Mouse (Mus musculus) erythroblast, adult 5-6 weeks (primary cell): ENCODE results near the gene Sit1. TPM values are rescaled to one million over a fixed set of nuclear protein-coding genes. Genes with fewer than 3 reads are reported as not detected.

Source experiments
- total RNA-seq, 2 experiments: library from RNA; stranded (forward) in 1 of 2; stranded (reverse) in 1 of 2; fragments of 150-400 nt in 1 of 2; fragments of 200-764, 138-1000 nt in 1 of 2; gene quantifications; 2 replicates each; pipeline versions ENCODE4 v1.2.3 to v1.2.4; 2015 to 2017; ENCODE audit warnings: low replicate concordance in 2 of 2

The Sit1 gene
- total RNA-seq, 2 experiments from 2014 or later = not detected

Other genes with a start within 250 kb of the Sit1 start
- not detected in 2 replicates for gene Atp8b5, start 216.6 kb downstream of the Sit1 start, total RNA-seq (2015; ENCODE audit: low replicate concordance)
- 2.0 TPM in 1 of 2 replicates, not detected in the other for gene Atp8b5, start 216.6 kb downstream of the Sit1 start, total RNA-seq (2017; ENCODE audit: low replicate concordance)
- 0.63 TPM in 1 of 2 replicates, not detected in the other for gene Rusc2, start 101.8 kb downstream of the Sit1 start, total RNA-seq (2015; ENCODE audit: low replicate concordance)
- gene Rusc2, start 101.8 kb downstream of the Sit1 start, total RNA-seq (2017; ENCODE audit: low replicate concordance) = 0.17 TPM in 1 of 2 replicates, not detected in the other
- not detected in 2 replicates for gene Fam166b, start 54.6 kb downstream of the Sit1 start, total RNA-seq (2015; ENCODE audit: low replicate concordance)
- gene Fam166b, start 54.6 kb downstream of the Sit1 start, total RNA-seq (2017; ENCODE audit: low replicate concordance) = not detected in 2 replicates
- 1.7 and 2.3 TPM in 2 replicates for gene Tesk1, start 41.8 kb downstream of the Sit1 start, total RNA-seq (2015; ENCODE audit: low replicate concordance)
- 0.98 and 1.5 TPM in 2 replicates for gene Tesk1, start 41.8 kb downstream of the Sit1 start, total RNA-seq (2017; ENCODE audit: low replicate concordance)
- gene Cd72, start 29.1 kb downstream of the Sit1 start, total RNA-seq (2015; ENCODE audit: low replicate concordance) = 2.1 and 2.3 TPM in 2 replicates
- 0.43 and 7.9 TPM in 2 replicates for gene Cd72, start 29.1 kb downstream of the Sit1 start, total RNA-seq (2017; ENCODE audit: low replicate concordance)
- gene Ccdc107, start 9.2 kb upstream of the Sit1 start, total RNA-seq (2015; ENCODE audit: low replicate concordance) = 4.6 and 17.1 TPM in 2 replicates
- 5.2 and 36.1 TPM in 2 replicates for gene Ccdc107, start 9.2 kb upstream of the Sit1 start, total RNA-seq (2017; ENCODE audit: low replicate concordance)
- gene Arhgef39, start 16.0 kb upstream of the Sit1 start, total RNA-seq (2015; ENCODE audit: low replicate concordance) = 22.4 and 40.9 TPM in 2 replicates
- gene Arhgef39, start 16.0 kb upstream of the Sit1 start, total RNA-seq (2017; ENCODE audit: low replicate concordance) = 18.0 and 29.2 TPM in 2 replicates
- gene Car9, start 23.2 kb upstream of the Sit1 start, total RNA-seq (2015; ENCODE audit: low replicate concordance) = 0.63 TPM in 1 of 2 replicates, not detected in the other
- gene Car9, start 23.2 kb upstream of the Sit1 start, total RNA-seq (2017; ENCODE audit: low replicate concordance) = 0.56 and 0.77 TPM in 2 replicates
- gene Tpm2, start 40.0 kb upstream of the Sit1 start, total RNA-seq (2015; ENCODE audit: low replicate concordance) = not detected in 2 replicates
- gene Tpm2, start 40.0 kb upstream of the Sit1 start, total RNA-seq (2017; ENCODE audit: low replicate concordance) = 3.3 and 4.9 TPM in 2 replicates
- gene Creb3, start 78.6 kb upstream of the Sit1 start, total RNA-seq (2015; ENCODE audit: low replicate concordance) = 1.7 and 6.7 TPM in 2 replicates
- 35.8 and 52.6 TPM in 2 replicates for gene Creb3, start 78.6 kb upstream of the Sit1 start, total RNA-seq (2017; ENCODE audit: low replicate concordance)
- gene Tln1, start 79.0 kb upstream of the Sit1 start, total RNA-seq (2015; ENCODE audit: low replicate concordance) = 47.8 and 86.3 TPM in 2 replicates
- gene Tln1, start 79.0 kb upstream of the Sit1 start, total RNA-seq (2017; ENCODE audit: low replicate concordance) = 197 and 262 TPM in 2 replicates
- gene Rgp1, start 95.0 kb upstream of the Sit1 start, total RNA-seq (2015; ENCODE audit: low replicate concordance) = 8.6 and 10.6 TPM in 2 replicates
- gene Rgp1, start 95.0 kb upstream of the Sit1 start, total RNA-seq (2017; ENCODE audit: low replicate concordance) = 5.7 and 8.9 TPM in 2 replicates
- 4.2 and 7.3 TPM in 2 replicates for gene Gba2, start 95.1 kb upstream of the Sit1 start, total RNA-seq (2015; ENCODE audit: low replicate concordance)
- 7.4 and 12.0 TPM in 2 replicates for gene Gba2, start 95.1 kb upstream of the Sit1 start, total RNA-seq (2017; ENCODE audit: low replicate concordance)
- not detected in 2 replicates for gene Msmp, start 100.8 kb upstream of the Sit1 start, total RNA-seq (2015; ENCODE audit: low replicate concordance)
- not detected in 2 replicates for gene Msmp, start 100.8 kb upstream of the Sit1 start, total RNA-seq (2017; ENCODE audit: low replicate concordance)
- not detected in 2 replicates for gene Npr2, start 148.2 kb upstream of the Sit1 start, total RNA-seq (2015; ENCODE audit: low replicate concordance)
- gene Npr2, start 148.2 kb upstream of the Sit1 start, total RNA-seq (2017; ENCODE audit: low replicate concordance) = 1.9 TPM in 1 of 2 replicates, not detected in the other
- not detected in 2 replicates for gene Spag8, start 169.9 kb upstream of the Sit1 start, total RNA-seq (2015; ENCODE audit: low replicate concordance)
- gene Spag8, start 169.9 kb upstream of the Sit1 start, total RNA-seq (2017; ENCODE audit: low replicate concordance) = not detected in 2 replicates
- gene Hint2, start 172.7 kb upstream of the Sit1 start, total RNA-seq (2015; ENCODE audit: low replicate concordance) = 2.9 and 9.6 TPM in 2 replicates
- 13.6 and 18.1 TPM in 2 replicates for gene Hint2, start 172.7 kb upstream of the Sit1 start, total RNA-seq (2017; ENCODE audit: low replicate concordance)
- gene Tmem8b, start 185.2 kb upstream of the Sit1 start, total RNA-seq (2015; ENCODE audit: low replicate concordance) = 3.8 TPM in 1 of 2 replicates, not detected in the other
- gene Tmem8b, start 185.2 kb upstream of the Sit1 start, total RNA-seq (2017; ENCODE audit: low replicate concordance) = 0.42 TPM in 1 of 2 replicates, not detected in the other
- gene Fam221b, start 185.4 kb upstream of the Sit1 start, total RNA-seq (2015; ENCODE audit: low replicate concordance) = not detected in 2 replicates
- 0.70 TPM in 1 of 2 replicates, not detected in the other for gene Fam221b, start 185.4 kb upstream of the Sit1 start, total RNA-seq (2017; ENCODE audit: low replicate concordance)
- gene Olfr70, start 217.1 kb upstream of the Sit1 start, total RNA-seq (2015; ENCODE audit: low replicate concordance) = not detected in 2 replicates
- 0.70 TPM in 1 of 2 replicates, not detected in the other for gene Olfr70, start 217.1 kb upstream of the Sit1 start, total RNA-seq (2017; ENCODE audit: low replicate concordance)
- not detected in 2 replicates for gene Olfr71, start 226.5 kb upstream of the Sit1 start, total RNA-seq (2015; ENCODE audit: low replicate concordance)
- gene Olfr71, start 226.5 kb upstream of the Sit1 start, total RNA-seq (2017; ENCODE audit: low replicate concordance) = not detected in 2 replicates
- not detected in 2 replicates for gene Hrct1, start 243.5 kb upstream of the Sit1 start, total RNA-seq (2015; ENCODE audit: low replicate concordance)
- gene Hrct1, start 243.5 kb upstream of the Sit1 start, total RNA-seq (2017; ENCODE audit: low replicate concordance) = not detected in 2 replicates
- gene Spaar, start 246.3 kb upstream of the Sit1 start, total RNA-seq (2015; ENCODE audit: low replicate concordance) = not detected in 2 replicates
- gene Spaar, start 246.3 kb upstream of the Sit1 start, total RNA-seq (2017; ENCODE audit: low replicate concordance) = not detected in 2 replicates